In genomic region chr2:13574066-13574800, GRCm38 (mm10) we compare ENCODE assay signal across 8 mouse cellular contexts. TPM values are rescaled to one million over a fixed set of nuclear protein-coding genes. Genes with fewer than 3 reads are reported as not detected.
DNase-seq lines count a peak whose midpoint lies in the region; ATAC-seq and TF ChIP-seq lines count a peak whose summit lies in the region.

No protein-coding gene starts in this region.

- H3K4me1 ChIP-seq in heart, embryonic 10.5 days = peaks cover 18% of the 10 kb centered on the region
- peaks cover 4% of the 10 kb centered on the region; the same call in 1 of the 2 replicates for H3K4me1 ChIP-seq in kidney, embryonic 14.5 days (ENCODE audit: control insufficient read depth, insufficient read depth, low read length)
- peaks cover 14% of the 10 kb centered on the region for H3K4me1 ChIP-seq in lung, adult 2 months (ENCODE audit: control insufficient read depth, insufficient read depth, low read length)
- peaks cover 14% of the 10 kb centered on the region for H3K4me1 ChIP-seq in neural tube, embryonic 14.5 days (ENCODE audit: control insufficient read depth, insufficient read depth, low read length)
- peaks cover 4% of the 10 kb centered on the region for H3K4me1 ChIP-seq in thymus, adult 2 months (replicated peaks; ENCODE audit: control insufficient read depth, insufficient read depth, low read length)

- TF ChIP-seq POLR2A in lung, adult 2 months (IDR thresholded peaks at IDR 0.05; ENCODE audit: borderline replicate concordance, extremely low read depth, low read depth, low read length) = peak; percentile 96
- TF ChIP-seq POLR2A in thymus, adult 2 months (IDR thresholded peaks at IDR 0.05; ENCODE audit: control insufficient read depth, extremely low read depth, insufficient read depth, low read length, poor library complexity) = no peak

- peak; percentile 96 for ATAC-seq in kidney, embryonic 14.5 days (ENCODE audit: low FRiP score, low TSS enrichment)
- ATAC-seq in neural tube, embryonic 14.5 days (ENCODE audit: low read depth) = peak; percentile 90

- H3K9me3 ChIP-seq in heart, embryonic 10.5 days = no peaks in the 10 kb centered on the region
- no peaks in the 10 kb centered on the region for H3K9me3 ChIP-seq in kidney, embryonic 14.5 days (ENCODE audit: control insufficient read depth, low read length)
- H3K9me3 ChIP-seq in neural tube, embryonic 14.5 days (ENCODE audit: control insufficient read depth, low read length) = no peaks in the 10 kb centered on the region

- DNase-seq in CD4-positive, CD25-positive, alpha-beta regulatory T cell, adult 2 months (ENCODE audit: low read depth, low spot score) = peak; percentile 85
- peak; percentile 42 for DNase-seq in adrenal gland, adult 8-10 months
- DNase-seq in embryo, embryonic 9.5 days (ENCODE audit: extremely low spot score) = peak; percentile 92
- peak; percentile 94 for DNase-seq in heart, embryonic 10.5 days (ENCODE audit: low spot score)
- peak; percentile 83 for DNase-seq in lung, adult 2 months
- peak; percentile 65 for DNase-seq in thymus, adult 2 months

- TF ChIP-seq CTCF in lung, adult 2 months (IDR thresholded peaks at IDR 0.05; ENCODE audit: insufficient read depth, low read length) = no peak
- TF ChIP-seq CTCF in thymus, adult 2 months (IDR thresholded peaks at IDR 0.05; ENCODE audit: borderline replicate concordance, control insufficient read depth, extremely low read depth, insufficient read depth, low read length, poor library complexity) = peak; percentile 12; the same call in 1 of the 2 replicates

- under 1% methylated on average over 46 of the region's 46 CpGs for WGBS in heart, embryonic 10.5 days
- under 1% methylated on average over 46 of the region's 46 CpGs for WGBS in kidney, embryonic 14.5 days
- under 1% methylated on average over 46 of the region's 46 CpGs for WGBS in lung, adult 2 months
- under 1% methylated on average over 46 of the region's 46 CpGs for WGBS in neural tube, embryonic 14.5 days
- WGBS in thymus, adult 2 months = under 1% methylated on average over 46 of the region's 46 CpGs

- peak overlapping the region; percentile 94 for H3K27ac ChIP-seq in heart, embryonic 10.5 days
- H3K27ac ChIP-seq in kidney, embryonic 14.5 days (ENCODE audit: low read depth, low read length) = peak overlapping the region; percentile 95
- peak overlapping the region; percentile 90 for H3K27ac ChIP-seq in neural tube, embryonic 14.5 days (ENCODE audit: low read depth, low read length)
- H3K27ac ChIP-seq in thymus, adult 2 months (ENCODE audit: control insufficient read depth, insufficient read depth, low read length) = peak overlapping the region; percentile 68

- H3K4me3 ChIP-seq in heart, embryonic 10.5 days = peak overlapping the region; percentile 80
- peak overlapping the region; percentile 73 for H3K4me3 ChIP-seq in kidney, embryonic 14.5 days (ENCODE audit: low read length)
- H3K4me3 ChIP-seq in lung, adult 2 months (replicated peaks; ENCODE audit: extremely low read depth, low read depth, low read length) = peak overlapping the region; percentile 88
- peak overlapping the region; percentile 62 for H3K4me3 ChIP-seq in neural tube, embryonic 14.5 days (ENCODE audit: low read depth, low read length)
- H3K4me3 ChIP-seq in thymus, adult 2 months (ENCODE audit: control insufficient read depth, insufficient read depth, low read length) = peak overlapping the region; percentile 74

- peaks cover 31% of the 10 kb centered on the region for H3K36me3 ChIP-seq in heart, embryonic 10.5 days
- peaks cover 10% of the 10 kb centered on the region; the same call in 1 of the 2 replicates for H3K36me3 ChIP-seq in kidney, embryonic 14.5 days (ENCODE audit: control insufficient read depth, insufficient read depth, low read length)
- H3K36me3 ChIP-seq in neural tube, embryonic 14.5 days (ENCODE audit: control insufficient read depth, insufficient read depth, low read length) = peaks cover 6% of the 10 kb centered on the region; the same call in 1 of the 2 replicates
- peaks cover 10% of the 10 kb centered on the region for H3K36me3 ChIP-seq in thymus, adult 2 months (ENCODE audit: control insufficient read depth, insufficient read depth, low read length)

- H3K4me2 ChIP-seq in kidney, embryonic 14.5 days (replicated peaks; ENCODE audit: low read depth, low read length) = peak overlapping the region; percentile 77
- H3K4me2 ChIP-seq in neural tube, embryonic 14.5 days (ENCODE audit: low read depth, low read length) = peak overlapping the region; percentile 81

- H3K9ac ChIP-seq in kidney, embryonic 14.5 days (ENCODE audit: low read depth, low read length) = peak overlapping the region; percentile 70
- H3K9ac ChIP-seq in neural tube, embryonic 14.5 days (replicated peaks; ENCODE audit: low read depth, low read length) = peak overlapping the region; percentile 80

- H3K27me3 ChIP-seq in heart, embryonic 10.5 days (ENCODE audit: insufficient read depth, poor library complexity, severe bottlenecking) = no peaks in the 10 kb centered on the region
- no peaks in the 10 kb centered on the region for H3K27me3 ChIP-seq in kidney, embryonic 14.5 days (ENCODE audit: control insufficient read depth, insufficient read depth, low read length)
- H3K27me3 ChIP-seq in neural tube, embryonic 14.5 days (ENCODE audit: control insufficient read depth, insufficient read depth, low read length) = no peaks in the 10 kb centered on the region
- H3K27me3 ChIP-seq in thymus, adult 2 months (ENCODE audit: control insufficient read depth, insufficient read depth, low read length) = no peaks in the 10 kb centered on the region

RNA-seq across cellular contexts. Expression of gene Vim, which starts 0.5 kb away (rescaled TPM):
- total RNA-seq in adrenal gland, adult 8-10 months (2022) = 100 to 1,000 TPM; 106 to 291 (median 155) TPM
- 590 and 679 TPM in 2 replicates for polyA plus RNA-seq in heart, embryonic 10.5 days (2016; fragmentation: Nextera tagmentation; extraction: Ambion mirVana)
- 430 and 475 TPM in 2 replicates for polyA plus RNA-seq in kidney, embryonic 14.5 days (2014; fragmentation: Nextera tagmentation; extraction: Ambion mirVana)
- polyA plus RNA-seq in lung, adult 2 months (2012; rRNA removed) = 1,792 and 2,353 TPM in 2 replicates
- 466 and 601 TPM in 2 replicates for polyA plus RNA-seq in neural tube, embryonic 14.5 days (2014; fragmentation: Nextera tagmentation; extraction: Ambion mirVana)
- polyA plus RNA-seq in thymus, adult 2 months (2012; rRNA removed) = 826 and 901 TPM in 2 replicates

RNA-seq across cellular contexts. Expression of gene Trdmt1, which starts 29.8 kb away (rescaled TPM):
- 1 to 10 TPM; 3.6 to 8.0 (median 5.1) TPM for total RNA-seq in adrenal gland, adult 8-10 months (2022)
- polyA plus RNA-seq in heart, embryonic 10.5 days (2016; fragmentation: Nextera tagmentation; extraction: Ambion mirVana) = 8.7 and 10.4 TPM in 2 replicates
- polyA plus RNA-seq in kidney, embryonic 14.5 days (2014; fragmentation: Nextera tagmentation; extraction: Ambion mirVana) = 12.8 and 16.3 TPM in 2 replicates
- polyA plus RNA-seq in lung, adult 2 months (2012; rRNA removed) = 2.2 and 4.2 TPM in 2 replicates
- 8.1 and 11.7 TPM in 2 replicates for polyA plus RNA-seq in neural tube, embryonic 14.5 days (2014; fragmentation: Nextera tagmentation; extraction: Ambion mirVana)
- 2.8 and 3.0 TPM in 2 replicates for polyA plus RNA-seq in thymus, adult 2 months (2012; rRNA removed)

Comparison
In these comparisons a context has a peak if more than half of its experiments do, and no peak if none do; other contexts are left out.
1. Peak in every context shown above with its lines: DNase-seq, ATAC-seq, H3K4me3 ChIP-seq and H3K27ac ChIP-seq.
2. DNase-seq: peak in every context shown above with its lines; median percentile 94 in heart, embryonic 10.5 days; 92 in embryo, embryonic 9.5 days; 85 in CD4-positive, CD25-positive, alpha-beta regulatory T cell, adult 2 months; 83 in lung, adult 2 months; 65 in thymus, adult 2 months; 42 in adrenal gland, adult 8-10 months.